Mouse (Mus musculus): ENCODE measurements at regions not wholly inside any gene's neighbourhood (a gene's known extent, or its start where the extent isn't known, plus 50 kb on each side); places are given as distances from the start of the nearest gene placed in this dataset.

- Histone ChIP-seq H3K27me3 (ENCODE audit: insufficient read depth, low read length) (no peaks in the 10 kb centered on the region), H3K36me3 (replicated peaks) (no peaks in the 10 kb centered on the region), H3K4me1 (ENCODE audit: insufficient read depth, low read depth, low read length) (no peaks in the 10 kb centered on the region), H3K4me3 (ENCODE audit: low read depth, low read length) (no peak overlapping the region), H3K9me3 (replicated peaks) (peaks cover 24% of the 10 kb centered on the region)
- TF ChIP-seq GATA2 (IDR thresholded peaks at IDR 0.05; ENCODE audit: borderline replicate concordance, low read depth, low read length), result no peak
- DNase-seq (ENCODE audit: low spot score) (no peak), ATAC-seq (ENCODE audit: extremely low read depth, insufficient number of reproducible peaks, low FRiP score, poor library complexity, severe bottlenecking) (no peak)
Observed at GRCm38 (mm10) chr7:116701466-116702342, 197.5 kb downstream of the Nucb2 start.

- no peak for TF ChIP-seq CTCF (IDR thresholded peaks at IDR 0.05; ENCODE audit: low read depth, low read length)
- no peak for TF ChIP-seq TAL1 (conservative IDR thresholded peaks at IDR 0.05; ENCODE audit: low read depth, low read length)
- Histone ChIP-seq H3K9me3 (replicated peaks) (peaks cover 26% of the 10 kb centered on the region), H3K4me1 (ENCODE audit: insufficient read depth, low read depth, low read length) (no peaks in the 10 kb centered on the region), H3K36me3 (replicated peaks) (no peaks in the 10 kb centered on the region), H3K4me3 (ENCODE audit: low read depth, low read length) (no peak overlapping the region), H3K27me3 (ENCODE audit: insufficient read depth, low read length) (no peaks in the 10 kb centered on the region)
- no peak for DNase-seq (ENCODE audit: low spot score)
- no peak for ATAC-seq (ENCODE audit: extremely low read depth, insufficient number of reproducible peaks, low FRiP score, poor library complexity, severe bottlenecking)
Observed at GRCm38 (mm10) chr7:116702596-116702995, 198.4 kb downstream of the Nucb2 start.

- Histone ChIP-seq H3K27me3 (ENCODE audit: insufficient read depth, low read length) (no peaks in the 10 kb centered on the region), H3K36me3 (replicated peaks) (no peaks in the 10 kb centered on the region), H3K4me1 (ENCODE audit: insufficient read depth, low read depth, low read length) (no peaks in the 10 kb centered on the region), H3K9me3 (replicated peaks) (peaks cover 51% of the 10 kb centered on the region), H3K4me3 (ENCODE audit: low read depth, low read length) (no peak overlapping the region)
- no peak for TF ChIP-seq GATA2 (IDR thresholded peaks at IDR 0.05; ENCODE audit: borderline replicate concordance, low read depth, low read length)
- no peak for TF ChIP-seq CTCF (IDR thresholded peaks at IDR 0.05; ENCODE audit: low read depth, low read length)
- TF ChIP-seq POLR2AphosphoS5 (IDR thresholded peaks at IDR 0.05; ENCODE audit: insufficient replicate concordance, low read depth, low read length), result no peak
- TF ChIP-seq GATA1 (IDR thresholded peaks at IDR 0.05; ENCODE audit: borderline replicate concordance, low read length), result no peak
- TF ChIP-seq TAL1 (conservative IDR thresholded peaks at IDR 0.05; ENCODE audit: low read depth, low read length), result no peak
- ATAC-seq (ENCODE audit: extremely low read depth, insufficient number of reproducible peaks, low FRiP score, poor library complexity, severe bottlenecking) (no peak), DNase-seq (ENCODE audit: low spot score) (no peak)
Observed at GRCm38 (mm10) chr7:116711541-116711940, 207.4 kb downstream of the Nucb2 start.

GRCm38 (mm10) chr7:116713200-116713599 is 209.0 kb downstream of the Nucb2 start:
- Histone ChIP-seq H3K4me1 (ENCODE audit: insufficient read depth, low read depth, low read length) (no peaks in the 10 kb centered on the region), H3K27me3 (ENCODE audit: insufficient read depth, low read length) (no peaks in the 10 kb centered on the region), H3K9me3 (replicated peaks) (peaks cover 52% of the 10 kb centered on the region), H3K36me3 (replicated peaks) (no peaks in the 10 kb centered on the region), H3K4me3 (ENCODE audit: low read depth, low read length) (no peak overlapping the region)
- ATAC-seq (ENCODE audit: extremely low read depth, insufficient number of reproducible peaks, low FRiP score, poor library complexity, severe bottlenecking) (no peak), DNase-seq (ENCODE audit: low spot score) (no peak)
- TF ChIP-seq GATA2 (IDR thresholded peaks at IDR 0.05; ENCODE audit: borderline replicate concordance, low read depth, low read length) (no peak), POLR2AphosphoS5 (IDR thresholded peaks at IDR 0.05; ENCODE audit: insufficient replicate concordance, low read depth, low read length) (no peak), GATA1 (IDR thresholded peaks at IDR 0.05; ENCODE audit: borderline replicate concordance, low read length) (no peak), TAL1 (conservative IDR thresholded peaks at IDR 0.05; ENCODE audit: low read depth, low read length) (no peak), CTCF (IDR thresholded peaks at IDR 0.05; ENCODE audit: low read depth, low read length) (no peak)

- Histone ChIP-seq H3K4me3 (ENCODE audit: low read depth, low read length) (no peak overlapping the region), H3K36me3 (replicated peaks) (no peaks in the 10 kb centered on the region), H3K4me1 (ENCODE audit: insufficient read depth, low read depth, low read length) (no peaks in the 10 kb centered on the region), H3K9me3 (replicated peaks) (peaks cover 55% of the 10 kb centered on the region), H3K27me3 (ENCODE audit: insufficient read depth, low read length) (no peaks in the 10 kb centered on the region)
- TF ChIP-seq TAL1 (conservative IDR thresholded peaks at IDR 0.05; ENCODE audit: low read depth, low read length), result no peak
- TF ChIP-seq GATA1 (IDR thresholded peaks at IDR 0.05; ENCODE audit: borderline replicate concordance, low read length), result no peak
- DNase-seq (ENCODE audit: low spot score) (no peak), ATAC-seq (ENCODE audit: extremely low read depth, insufficient number of reproducible peaks, low FRiP score, poor library complexity, severe bottlenecking) (no peak)
Observed at GRCm38 (mm10) chr7:116715234-116716046, 211.3 kb downstream of the Nucb2 start.

GRCm38 (mm10) chr7:116728379-116728778 is 224.2 kb downstream of the Nucb2 start:
- Histone ChIP-seq H3K9me3 (replicated peaks) (peaks cover 49% of the 10 kb centered on the region), H3K36me3 (replicated peaks) (no peaks in the 10 kb centered on the region), H3K4me3 (ENCODE audit: low read depth, low read length) (no peak overlapping the region), H3K4me1 (ENCODE audit: insufficient read depth, low read depth, low read length) (no peaks in the 10 kb centered on the region), H3K27me3 (ENCODE audit: insufficient read depth, low read length) (no peaks in the 10 kb centered on the region)
- DNase-seq (ENCODE audit: low spot score), result no peak
- TF ChIP-seq GATA2 (IDR thresholded peaks at IDR 0.05; ENCODE audit: borderline replicate concordance, low read depth, low read length) (no peak), GATA1 (IDR thresholded peaks at IDR 0.05; ENCODE audit: borderline replicate concordance, low read length) (no peak), POLR2AphosphoS5 (IDR thresholded peaks at IDR 0.05; ENCODE audit: insufficient replicate concordance, low read depth, low read length) (no peak), CTCF (IDR thresholded peaks at IDR 0.05; ENCODE audit: low read depth, low read length) (no peak), TAL1 (conservative IDR thresholded peaks at IDR 0.05; ENCODE audit: low read depth, low read length) (no peak)
- ATAC-seq (ENCODE audit: extremely low read depth, insufficient number of reproducible peaks, low FRiP score, poor library complexity, severe bottlenecking), result no peak
